Mouse (Mus musculus): ENCODE measurements around the gene Lrrc8d. TPM values are rescaled to one million over a fixed set of nuclear protein-coding genes. Genes with fewer than 3 reads are reported as not detected.

Gene Lrrc8d
- total and polyA plus RNA-seq, 3 experiments = 7.0 to 26.1 (median 16.6) TPM

DNA sequence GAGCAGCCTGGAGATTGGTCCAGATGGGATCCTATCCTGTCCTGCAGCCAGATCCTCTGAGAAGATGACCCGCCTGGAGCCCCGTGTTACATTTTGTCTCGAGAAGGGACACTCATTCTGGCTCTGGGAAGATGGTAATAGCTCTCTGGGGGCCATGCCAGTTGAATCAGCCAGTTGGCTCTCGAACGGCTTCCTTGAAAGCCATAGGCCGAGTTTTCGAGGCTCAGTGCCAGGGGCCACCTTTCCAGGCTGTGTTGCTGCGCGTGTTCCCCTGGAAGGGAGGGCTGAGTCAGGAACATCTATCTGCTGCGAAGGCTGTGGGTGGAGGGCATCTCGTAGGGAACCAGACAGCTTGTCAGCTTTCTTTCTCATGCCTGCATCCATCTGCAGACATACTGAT is 23.0 kb downstream of the Lrrc8d start:
- Histone ChIP-seq H3K4me3 (replicated peaks in 1 of 3; ENCODE audit: low read depth in 2 of 3, low read length in 2 of 3, poor library complexity in 1 of 3) (no peak overlapping the region), H3K27me3 (replicated peaks) (no peaks in the 10 kb centered on the region), H3K27ac (ENCODE audit: insufficient read depth, low read depth) (no peak overlapping the region), H3K4me2 (ENCODE audit: insufficient read depth, low read depth, poor library complexity, severe bottlenecking) (no peak overlapping the region), H3K36me3 (replicated peaks in 1 of 2; ENCODE audit: control insufficient read depth in 1 of 2, insufficient read depth in 1 of 2, low read length in 1 of 2) (peaks cover 33 to 52% of the 10 kb centered on the region in 2 experiments), H3K9ac (ENCODE audit: insufficient read depth, low read depth) (no peak overlapping the region), H3K4me1 (ENCODE audit: control insufficient read depth in 1 of 2, insufficient read depth in 2 of 2) (peaks cover 3 to 27% of the 10 kb centered on the region in 2 experiments), H3K9me3 (replicated peaks; ENCODE audit: low read length) (peaks cover 10% of the 10 kb centered on the region), H3K79me2 (replicated peaks; ENCODE audit: control insufficient read depth, extremely low read depth, insufficient read depth, poor library complexity, severe bottlenecking) (peaks cover 33% of the 10 kb centered on the region)
- in situ Hi-C loops (cut with MboI; ENCODE audit: low pct_ligation_motif_present, low pct_unique_long_range_greater_than_20kb, low sequenced_read_pairs) (no loop called here), dilution Hi-C loops (cut with MboI; ENCODE audit: extremely low pct_ligation_motif_present, extremely low pct_unique_long_range_greater_than_20kb, low sequenced_read_pairs) (no loop called here)
- TF ChIP-seq E2F4 (IDR thresholded peaks at IDR 0.05; ENCODE audit: insufficient replicate concordance, low read depth, low read length) (no peak), CHD1 (IDR thresholded peaks at IDR 0.05; ENCODE audit: low read depth, low read length) (no peak), PAX5 (IDR thresholded peaks at IDR 0.05; ENCODE audit: low read length) (no peak), NELFE (IDR thresholded peaks at IDR 0.05; ENCODE audit: low read depth, low read length) (no peak), MEF2A (IDR thresholded peaks at IDR 0.05; ENCODE audit: borderline replicate concordance, low read depth, low read length) (no peak), MAFK (IDR thresholded peaks at IDR 0.05; ENCODE audit: insufficient replicate concordance, low read length) (no peak), SMC3 (IDR thresholded peaks at IDR 0.05; ENCODE audit: low read depth, low read length) (no peak), ZKSCAN1 (IDR thresholded peaks at IDR 0.05; ENCODE audit: borderline replicate concordance, low read depth, low read length) (no peak), ZMIZ1 (IDR thresholded peaks at IDR 0.05; ENCODE audit: low read depth, low read length) (no peak), JUND (conservative IDR thresholded peaks at IDR 0.05; ENCODE audit: low read depth, low read length) (no peak), MAZ (IDR thresholded peaks at IDR 0.05; ENCODE audit: low read depth, low read length) (no peak)
- no peak for DNase-seq (ENCODE audit: extremely low read depth)

GRCm38 (mm10) chr5:105730193-105730831 is 30.5 kb downstream of the Lrrc8d start:
- no peak for TF ChIP-seq MXI1 (IDR thresholded peaks at IDR 0.05; ENCODE audit: low read depth, low read length)
- TF ChIP-seq ETS1 (conservative IDR thresholded peaks at IDR 0.05; ENCODE audit: low read depth, low read length) = no peak
- no peak for TF ChIP-seq USF2 (conservative IDR thresholded peaks at IDR 0.05; ENCODE audit: low read depth, low read length)
- TF ChIP-seq ZC3H11A (IDR thresholded peaks at IDR 0.05; ENCODE audit: low read depth, low read length) = no peak
- TF ChIP-seq BHLHE40 (IDR thresholded peaks at IDR 0.05; ENCODE audit: low read depth, low read length) = no peak
- no peak for TF ChIP-seq CHD2 (IDR thresholded peaks at IDR 0.05; ENCODE audit: low read length)
- no peak for TF ChIP-seq ZMIZ1 (IDR thresholded peaks at IDR 0.05; ENCODE audit: low read depth, low read length)
- H3K9me3 ChIP-seq (replicated peaks; ENCODE audit: low read length) = no peaks in the 10 kb centered on the region
- peaks cover 13 to 33% of the 10 kb centered on the region in 2 experiments for H3K36me3 ChIP-seq (replicated peaks in 1 of 2; ENCODE audit: control insufficient read depth in 1 of 2, insufficient read depth in 1 of 2, low read length in 1 of 2)
- no peaks in the 10 kb centered on the region for H3K27me3 ChIP-seq (replicated peaks)
- H3K4me1 ChIP-seq (ENCODE audit: control insufficient read depth in 1 of 2, insufficient read depth in 2 of 2) = peaks cover 14 to 42% of the 10 kb centered on the region in 2 experiments; a peak in 3 of 4 replicates
- in situ Hi-C loops (cut with MboI; ENCODE audit: low pct_ligation_motif_present, low pct_unique_long_range_greater_than_20kb, low sequenced_read_pairs) = loop anchor here (5.0 kb wide), 1 partner anchor 33 kb away; the partner anchor contains the start of gene Lrrc8d
- no peak overlapping the region for H3K4me3 ChIP-seq (replicated peaks in 1 of 3; ENCODE audit: low read depth in 2 of 3, low read length in 2 of 3, poor library complexity in 1 of 3)
- DNase-seq (ENCODE audit: extremely low read depth) = no peak
- dilution Hi-C loops (cut with MboI; ENCODE audit: extremely low pct_ligation_motif_present, extremely low pct_unique_long_range_greater_than_20kb, low sequenced_read_pairs) = no loop called here
- no peak overlapping the region for H3K9ac ChIP-seq (ENCODE audit: insufficient read depth, low read depth)
- 0 out of 2 replicates have a peak overlapping the region, but pooled peaks have one; percentile 73 for H3K4me2 ChIP-seq (ENCODE audit: insufficient read depth, low read depth, poor library complexity, severe bottlenecking)
- peaks cover 31% of the 10 kb centered on the region for H3K79me2 ChIP-seq (replicated peaks; ENCODE audit: control insufficient read depth, extremely low read depth, insufficient read depth, poor library complexity, severe bottlenecking)
- peak overlapping the region; percentile 29; the same call in 1 of the 2 replicates for H3K27ac ChIP-seq (ENCODE audit: insufficient read depth, low read depth)

Data from CH12.LX (cell line).